Mouse (Mus musculus): Measurements from ENCODE around the gene Ugt1a7c. TPM values are rescaled to one million over a fixed set of nuclear protein-coding genes. Genes with fewer than 3 reads are reported as not detected.

Ugt1a7c gene
- total RNA-seq, 2 experiments from 2014 or later: 0.23 to 0.62 TPM

GRCm38 (mm10) chr1:88195687-88196086 lies 100.8 kb downstream of the Ugt1a7c start:
- no peak for DNase-seq

GRCm38 (mm10) chr1:88197443-88197842 lies 102.6 kb downstream of the Ugt1a7c start:
- DNase-seq: no peak

GRCm38 (mm10) chr1:88199996-88200395 lies 105.1 kb downstream of the Ugt1a7c start:
- DNase-seq: no peak

GRCm38 (mm10) chr1:88200456-88200855 lies 105.6 kb downstream of the Ugt1a7c start, which contains the start of gene Ugt1a2:
TSS of gene Ugt1a2 (plus strand) at chr1:88200601.
- no peak for DNase-seq

GRCm38 (mm10) chr1:88205294-88205922 lies 110.5 kb downstream of the Ugt1a7c start, which contains the start of gene Dnajb3:
TSS of gene Dnajb3 (minus strand) at chr1:88205782.
- peak; percentile 71 for DNase-seq

- no peak for DNase-seq
Observed at GRCm38 (mm10) chr1:88206843-88207479, 112.1 kb downstream of the Ugt1a7c start.

GRCm38 (mm10) chr1:88211812-88212211 lies 117.0 kb downstream of the Ugt1a7c start, which contains the start of gene Ugt1a1:
TSS of gene Ugt1a1 (plus strand) at chr1:88211959.
- no peak for DNase-seq

GRCm38 (mm10) chr1:88212341-88213045 lies 117.6 kb downstream of the Ugt1a7c start:
- no peak for DNase-seq

GRCm38 (mm10) chr1:88213061-88213460 lies 118.2 kb downstream of the Ugt1a7c start:
- no peak for DNase-seq

- DNase-seq: peak; percentile 9
Observed at GRCm38 (mm10) chr1:88213766-88214461, 119.1 kb downstream of the Ugt1a7c start.

GRCm38 (mm10) chr1:88214462-88214952 lies 119.6 kb downstream of the Ugt1a7c start:
- DNase-seq: no peak

GRCm38 (mm10) chr1:88215466-88216380 lies 120.9 kb downstream of the Ugt1a7c start:
- peak; percentile 7 for DNase-seq

GRCm38 (mm10) chr1:88216551-88216950 lies 121.7 kb downstream of the Ugt1a7c start:
- DNase-seq: peak; percentile 4

- no peak for DNase-seq
Observed at GRCm38 (mm10) chr1:88217144-88217543, 122.3 kb downstream of the Ugt1a7c start.

GRCm38 (mm10) chr1:88217576-88217975 lies 122.7 kb downstream of the Ugt1a7c start:
- peak; percentile 4 for DNase-seq

GRCm38 (mm10) chr1:88218051-88218450 lies 123.2 kb downstream of the Ugt1a7c start:
- peak; percentile 10 for DNase-seq

- DNase-seq: peak; percentile 3
Observed at GRCm38 (mm10) chr1:88218591-88218990, 123.7 kb downstream of the Ugt1a7c start.

GRCm38 (mm10) chr1:88219054-88219453 lies 124.2 kb downstream of the Ugt1a7c start:
- peak; percentile 8 for DNase-seq

- peak; percentile 12 for DNase-seq
Observed at GRCm38 (mm10) chr1:88220336-88220735, 125.5 kb downstream of the Ugt1a7c start.

- no peak for DNase-seq
Observed at GRCm38 (mm10) chr1:88222216-88222615, 127.4 kb downstream of the Ugt1a7c start.

GRCm38 (mm10) chr1:88223011-88223515 lies 128.2 kb downstream of the Ugt1a7c start:
- peak; percentile 6 for DNase-seq
